Mouse (Mus musculus) bone marrow, adult 2 months (tissue): Measurements from ENCODE around the gene Iqcd.

Experiments used
- CTCF ChIP-seq: fragments of 200-500 bp; IDR thresholded peaks from 2 replicates; pipeline ENCODE4 v1.5.1; 2011; ENCODE audit warnings: low read length, control low read depth; ENCODE audit not compliant: control insufficient read depth, insufficient read depth
- POLR2A ChIP-seq: fragments of 200-500 bp; IDR thresholded peaks from 2 replicates; pipeline ENCODE4 v1.6.1; 2011; ENCODE audit warnings: low read depth, mild to moderate bottlenecking, control low read depth, low read length, borderline replicate concordance; ENCODE audit not compliant: control insufficient read depth

- TF ChIP-seq CTCF (no peak), POLR2A (no peak; the same call in 1 of the 2 replicates)
These were observed 60.6 kb downstream of the Iqcd start for GRCm38 (mm10) chr5:120649374-120649933.
